Comparison of ENCODE assay signal across 20 mouse cellular contexts in genomic region chr5:52288319-52288718, GRCm38 (mm10).
DNase-seq lines count a peak whose midpoint lies in the region; ATAC-seq and TF ChIP-seq lines count a peak whose summit lies in the region.
"Had no signal": no experiment of that assay in that cellular context is flagged by ENCODE, and none has a peak within 500 bp of the region (broad histone marks: within the 10 kb centered on the region; RNA-seq: fewer than 3 reads in every experiment).

No protein-coding gene starts in this region.

- no peak overlapping the region for H3K4me3 ChIP-seq in forebrain, embryonic 14.5 days (ENCODE audit: low read depth, low read length)
- H3K4me3 ChIP-seq in forebrain, embryonic 15.5 days: no peak overlapping the region
- H3K4me3 ChIP-seq in forebrain, postnatal 0 days (ENCODE audit: low read depth, low read length): no peak overlapping the region
- H3K4me3 ChIP-seq in forebrain, embryonic 10.5 days: no peak overlapping the region
- H3K4me3 ChIP-seq: embryonic facial prominence, embryonic 13.5 days; embryonic facial prominence, embryonic 15.5 days; erythroblast, embryonic 14.5 days had no signal

- H3K4me2 ChIP-seq in forebrain, embryonic 14.5 days (ENCODE audit: low read length): no peak overlapping the region
- H3K4me2 ChIP-seq in forebrain, embryonic 15.5 days (replicated peaks): no peak overlapping the region
- H3K4me2 ChIP-seq in forebrain, postnatal 0 days (ENCODE audit: low read depth): no peak overlapping the region
- H3K4me2 ChIP-seq: embryonic facial prominence, embryonic 13.5 days; embryonic facial prominence, embryonic 15.5 days had no signal

- H3K36me3 ChIP-seq in forebrain, embryonic 14.5 days (ENCODE audit: control insufficient read depth, insufficient read depth, low read length): no peaks in the 10 kb centered on the region
- no peaks in the 10 kb centered on the region for H3K36me3 ChIP-seq in forebrain, embryonic 15.5 days
- no peaks in the 10 kb centered on the region for H3K36me3 ChIP-seq in forebrain, postnatal 0 days (ENCODE audit: insufficient read depth)
- no peaks in the 10 kb centered on the region for H3K36me3 ChIP-seq in forebrain, embryonic 10.5 days (replicated peaks)
- H3K36me3 ChIP-seq: embryonic facial prominence, embryonic 13.5 days; embryonic facial prominence, embryonic 15.5 days had no signal

- ATAC-seq in forebrain, embryonic 14.5 days: no peak
- ATAC-seq in forebrain, embryonic 15.5 days (replicated peaks): no peak
- peak; percentile 81 for ATAC-seq in forebrain, postnatal 0 days

- peak; percentile 25 for DNase-seq in forebrain, embryonic 14.5 days (ENCODE audit: low spot score)
- peak; percentile 52 for DNase-seq in forebrain, postnatal 0 days
- DNase-seq in forebrain, embryonic 10.5 days (ENCODE audit: extremely low spot score, low spot score): no peak
- DNase-seq in right cerebral cortex, postnatal 10 days (ENCODE audit: low spot score in 2 of 2): peak; percentile 30 to 44
- DNase-seq in right cerebral cortex, postnatal 14 days: no peak
- no peak for DNase-seq in c-Kit-positive CD71-positive TER-119-positive erythroid progenitor cells, embryonic 14.5 days (ENCODE audit: low spot score)
- DNase-seq: adrenal gland, adult 2 months; adrenal gland, postnatal 10 days; adrenal gland, postnatal 25 days; cerebellum, adult 11 months; cerebellum, adult 18-20 months; cerebellum, adult 8-10 months; cerebellum, adult 9-11 months; cerebellum, postnatal 14 days; cerebellum, postnatal 36 days; embryo, embryonic 11 days had no signal

- H3K9ac ChIP-seq in forebrain, embryonic 14.5 days (ENCODE audit: low read length): no peak overlapping the region
- H3K9ac ChIP-seq in forebrain, embryonic 15.5 days (replicated peaks): no peak overlapping the region
- H3K9ac ChIP-seq in forebrain, postnatal 0 days: no peak overlapping the region
- H3K9ac ChIP-seq: embryonic facial prominence, embryonic 13.5 days; embryonic facial prominence, embryonic 15.5 days had no signal

- no peaks in the 10 kb centered on the region for H3K4me1 ChIP-seq in forebrain, embryonic 14.5 days (ENCODE audit: control insufficient read depth, insufficient read depth, low read length)
- no peaks in the 10 kb centered on the region for H3K4me1 ChIP-seq in forebrain, embryonic 15.5 days
- H3K4me1 ChIP-seq in forebrain, postnatal 0 days (ENCODE audit: insufficient read depth): no peaks in the 10 kb centered on the region
- no peaks in the 10 kb centered on the region for H3K4me1 ChIP-seq in forebrain, embryonic 10.5 days
- H3K4me1 ChIP-seq: embryonic facial prominence, embryonic 13.5 days; embryonic facial prominence, embryonic 15.5 days had no signal

- 81% methylated on average over 1 of the region's 1 CpGs for WGBS in forebrain, embryonic 14.5 days
- WGBS in forebrain, embryonic 15.5 days: 83% methylated on average over 1 of the region's 1 CpGs
- WGBS in forebrain, postnatal 0 days: 73% methylated on average over 1 of the region's 1 CpGs
- 89% methylated on average over 1 of the region's 1 CpGs for whole genome bisulfite sequencing in forebrain, embryonic 10.5 days

- TF ChIP-seq CTCF in forebrain, postnatal 0 days (IDR thresholded peaks at IDR 0.05; ENCODE audit: low read depth): no peak

- H3K9me3 ChIP-seq in forebrain, embryonic 14.5 days (replicated peaks; ENCODE audit: control insufficient read depth, low read length): no peaks in the 10 kb centered on the region
- H3K9me3 ChIP-seq in forebrain, embryonic 15.5 days: no peaks in the 10 kb centered on the region
- no peaks in the 10 kb centered on the region for H3K9me3 ChIP-seq in forebrain, postnatal 0 days (ENCODE audit: low read length)
- H3K9me3 ChIP-seq in forebrain, embryonic 10.5 days: no peaks in the 10 kb centered on the region
- H3K9me3 ChIP-seq: embryonic facial prominence, embryonic 13.5 days; embryonic facial prominence, embryonic 15.5 days had no signal

- H3K27ac ChIP-seq in forebrain, embryonic 14.5 days (ENCODE audit: low read depth, low read length): no peak overlapping the region
- no peak overlapping the region for H3K27ac ChIP-seq in forebrain, embryonic 15.5 days (replicated peaks)
- H3K27ac ChIP-seq in forebrain, postnatal 0 days (ENCODE audit: low read depth, low read length): no peak overlapping the region
- no peak overlapping the region for H3K27ac ChIP-seq in forebrain, embryonic 10.5 days
- H3K27ac ChIP-seq: embryonic facial prominence, embryonic 13.5 days; embryonic facial prominence, embryonic 15.5 days had no signal

- no peaks in the 10 kb centered on the region for H3K27me3 ChIP-seq in forebrain, embryonic 14.5 days (replicated peaks; ENCODE audit: control insufficient read depth, insufficient read depth, low read length)
- no peaks in the 10 kb centered on the region for H3K27me3 ChIP-seq in forebrain, embryonic 15.5 days
- no peaks in the 10 kb centered on the region for H3K27me3 ChIP-seq in forebrain, postnatal 0 days (ENCODE audit: insufficient read depth, low read length)
- H3K27me3 ChIP-seq in forebrain, embryonic 10.5 days (ENCODE audit: poor library complexity, severe bottlenecking): no peaks in the 10 kb centered on the region
- H3K27me3 ChIP-seq: embryonic facial prominence, embryonic 13.5 days; embryonic facial prominence, embryonic 15.5 days had no signal

Comparison
In these comparisons a context has a peak if more than half of its experiments do, and no peak if none do; other contexts are left out.
1. DNase-seq: peak in forebrain, embryonic 14.5 days (single experiment), forebrain, postnatal 0 days (single experiment) and right cerebral cortex, postnatal 10 days (2 of 2); none in forebrain, embryonic 10.5 days (single experiment), right cerebral cortex, postnatal 14 days (single experiment) and c-Kit-positive CD71-positive TER-119-positive erythroid progenitor cells, embryonic 14.5 days (single experiment).